Mouse (Mus musculus): ENCODE results near the gene Zfp316.

The Zfp316 gene

GRCm38 (mm10) chr5:143213832-143214231, 56.0 kb downstream of the Zfp316 start:
- no peak for DNase-seq

DNA sequence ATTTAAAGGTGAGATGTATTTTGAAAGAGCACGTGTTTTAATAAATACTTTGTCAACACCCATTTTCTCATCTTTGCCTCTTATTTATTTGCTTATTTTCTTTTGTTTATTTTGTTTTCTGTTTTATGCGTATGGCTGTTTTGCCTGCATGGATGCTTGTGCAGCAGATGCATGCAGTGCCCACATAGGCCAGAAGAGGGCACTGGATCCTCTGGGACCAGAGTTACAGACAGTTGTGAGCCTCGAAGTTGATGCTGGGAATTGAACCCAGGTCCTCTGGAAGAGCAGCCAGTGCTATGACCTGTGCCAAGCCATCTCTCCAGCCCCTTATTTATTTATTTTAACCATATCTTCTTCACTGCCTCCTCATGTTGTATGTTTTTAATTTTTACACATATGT, 64.8 kb downstream of the Zfp316 start:
- DNase-seq = no peak
